Mouse (Mus musculus): ENCODE results near the gene Azin2.

Gene Azin2

DNA sequence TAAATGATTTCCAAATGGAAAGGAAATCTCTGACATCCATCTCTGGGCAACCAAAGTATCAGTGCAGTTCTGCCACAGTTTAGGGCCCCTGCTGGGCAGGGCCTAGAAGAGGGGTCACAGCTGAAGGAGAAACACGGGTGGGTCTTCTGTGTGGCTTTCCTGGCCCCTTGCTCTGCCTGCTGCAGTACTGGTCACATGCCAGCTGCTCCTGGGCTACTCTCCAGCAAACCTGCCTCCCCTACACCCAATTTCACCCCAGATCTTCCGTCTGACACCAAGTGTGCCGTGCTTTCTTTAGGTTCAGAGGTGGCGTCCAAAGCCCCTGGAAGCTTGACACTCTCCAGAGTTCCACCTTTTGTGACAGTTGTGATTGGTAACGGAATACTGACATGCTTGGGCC, 26.6 kb downstream of the Azin2 start:
- DNase-seq (ENCODE audit: extremely low spot score) = no peak

DNA sequence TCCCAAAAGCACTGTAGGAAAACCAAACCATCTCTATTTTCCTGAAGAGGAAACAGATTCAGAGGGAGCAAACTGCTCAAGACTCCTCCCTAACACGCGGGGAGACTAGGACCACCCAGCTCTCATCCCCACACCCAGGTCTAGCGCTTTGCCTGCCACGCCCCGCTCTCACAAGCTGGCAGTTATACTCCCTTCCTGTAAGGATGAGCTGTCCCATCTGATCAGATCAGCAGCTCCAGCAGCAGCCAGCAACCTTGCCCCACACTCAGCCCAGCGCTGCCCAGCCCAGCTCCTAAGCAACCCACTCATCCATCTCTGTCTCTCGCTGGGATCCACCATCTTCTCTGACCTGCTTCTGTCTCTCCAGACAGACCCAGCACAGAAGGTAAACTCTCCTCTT, 29.5 kb downstream of the Azin2 start:
- DNase-seq (ENCODE audit: extremely low spot score) = no peak

DNA sequence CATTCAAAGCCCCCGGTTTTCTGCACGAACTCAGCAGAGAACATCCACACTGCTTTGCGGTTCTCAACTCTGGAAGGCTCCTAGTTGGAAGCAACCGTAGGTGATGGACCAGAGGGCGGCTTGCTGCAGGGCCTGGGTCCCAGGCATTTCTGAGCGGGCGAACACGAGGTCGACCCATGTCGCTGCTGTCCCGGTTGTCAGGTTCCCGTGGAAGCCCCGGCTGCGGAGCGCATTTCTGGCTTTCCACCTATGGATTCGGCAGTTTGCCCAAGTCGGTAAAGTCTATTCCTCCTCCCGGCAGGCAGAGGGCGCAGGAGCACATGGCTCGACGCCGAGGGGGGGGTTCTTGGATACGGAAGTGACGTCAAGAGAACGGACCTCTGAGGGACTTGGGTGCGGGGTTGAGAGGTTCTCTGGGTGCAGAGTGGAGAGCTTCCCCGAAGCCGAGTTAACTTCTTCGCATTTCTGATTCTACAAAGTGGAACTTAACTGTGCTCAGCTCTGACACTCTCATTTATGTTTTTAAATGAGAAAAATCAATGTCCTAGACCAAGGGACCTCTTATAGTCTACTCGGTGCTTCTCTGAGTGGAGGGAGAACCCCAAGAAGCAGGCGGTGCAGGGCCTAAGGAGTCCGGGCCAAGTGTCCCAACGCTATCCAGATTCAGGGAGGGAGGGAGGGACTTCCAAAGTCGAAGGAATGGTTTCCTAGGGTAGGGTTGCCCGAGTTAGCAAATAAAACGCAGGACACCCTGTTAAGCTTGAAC, 37.2 kb downstream of the Azin2 start:
- DNase-seq (ENCODE audit: extremely low spot score) = peak; percentile 88

DNA sequence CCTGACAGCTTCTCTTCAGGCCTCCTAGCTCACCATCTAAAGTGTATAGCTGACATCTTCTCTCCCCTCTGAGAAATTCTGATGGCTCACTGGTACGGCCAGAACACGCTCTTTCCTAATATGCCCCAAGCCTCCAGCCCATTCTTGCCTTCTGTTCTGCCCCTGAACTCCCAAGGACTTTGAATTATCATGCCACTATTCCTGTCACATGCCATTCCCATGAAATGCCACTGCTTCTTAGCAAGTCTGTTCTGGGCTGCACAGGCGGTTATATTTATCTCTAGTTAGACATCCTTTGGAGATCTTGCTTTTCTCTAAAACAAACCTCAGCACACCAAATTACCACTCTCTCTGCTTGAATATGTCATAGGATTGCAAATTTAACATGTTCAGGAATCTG, 38.6 kb downstream of the Azin2 start:
- DNase-seq (ENCODE audit: extremely low spot score) = no peak

DNA sequence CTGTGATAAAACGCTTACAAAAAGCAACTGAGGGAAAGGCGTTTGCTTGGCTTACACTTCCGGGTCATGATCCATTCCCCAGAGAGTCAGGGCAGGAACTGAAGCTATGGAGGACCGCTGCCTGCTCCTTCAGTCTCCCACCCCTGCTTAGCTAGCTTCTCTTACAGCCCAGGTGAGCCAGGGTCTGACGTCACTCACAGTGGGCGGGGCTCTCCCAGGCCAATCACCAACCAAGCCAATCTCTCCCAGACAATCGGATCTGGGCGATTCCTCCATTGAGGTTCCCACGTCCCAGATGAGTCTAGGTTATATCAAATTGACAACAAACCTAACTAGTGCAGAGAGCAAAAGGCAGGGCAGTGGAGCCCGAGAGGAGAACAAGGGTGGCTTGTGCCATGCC, 43.1 kb downstream of the Azin2 start:
- DNase-seq (ENCODE audit: extremely low spot score) = no peak

DNA sequence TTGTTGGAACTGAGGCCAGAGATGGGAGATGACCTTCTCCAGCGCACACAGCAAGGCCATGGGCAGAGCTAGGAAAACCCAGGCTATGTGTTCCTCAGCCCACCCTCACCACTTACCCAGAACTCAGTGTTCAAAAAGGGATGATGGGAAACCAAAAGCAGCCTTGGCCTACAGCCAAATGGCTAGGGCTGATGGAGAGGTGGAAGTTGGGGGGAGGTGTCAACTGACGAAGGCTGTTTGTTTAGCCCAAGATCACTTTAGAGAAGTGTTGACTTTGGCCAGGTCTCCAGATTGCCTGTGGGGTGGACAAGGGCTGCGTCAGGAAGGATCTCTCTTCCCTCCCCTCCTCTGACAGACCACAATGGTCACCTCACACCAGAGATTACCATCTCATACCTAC, 44.1 kb downstream of the Azin2 start:
- no peak for DNase-seq (ENCODE audit: extremely low spot score)

DNA sequence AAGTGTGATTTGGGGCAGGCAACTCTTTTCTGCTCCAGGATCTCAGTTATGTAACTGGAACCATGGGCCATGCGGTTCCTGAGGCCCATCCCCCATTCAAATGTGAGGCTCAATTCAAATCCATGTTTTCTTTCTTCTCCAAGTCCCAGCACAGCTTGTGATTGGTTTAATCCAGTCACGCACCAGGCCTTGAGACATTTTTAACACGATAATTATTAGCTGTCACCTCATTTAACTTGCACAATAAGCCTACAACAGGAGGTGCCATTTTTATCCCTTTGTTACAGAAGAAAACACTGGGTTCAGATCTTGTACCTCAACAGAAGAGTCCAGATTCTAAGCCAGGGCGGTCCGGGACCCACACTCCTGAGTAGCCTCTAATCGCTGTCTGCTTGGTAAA, 44.5 kb downstream of the Azin2 start:
- no peak for DNase-seq (ENCODE audit: extremely low spot score)

DNA sequence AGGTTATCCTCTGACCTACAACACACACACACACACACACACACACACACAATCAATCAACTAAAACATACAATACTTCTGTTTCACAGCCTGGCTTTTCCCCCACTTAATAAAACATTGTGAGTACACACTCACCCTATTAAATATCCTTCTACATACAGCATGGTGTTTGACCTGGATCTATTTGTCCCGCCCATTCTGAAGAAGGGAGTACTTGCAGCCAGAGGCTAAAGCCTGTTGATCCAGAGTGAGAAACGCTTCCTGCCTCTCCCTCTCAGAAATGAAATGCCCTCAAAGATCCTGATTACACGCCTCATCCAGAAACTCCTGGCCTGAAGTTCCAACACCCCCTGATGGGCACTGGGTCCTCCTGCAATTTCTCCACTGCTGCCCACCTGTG, 45.1 kb downstream of the Azin2 start:
- DNase-seq (ENCODE audit: extremely low spot score) = no peak

DNA sequence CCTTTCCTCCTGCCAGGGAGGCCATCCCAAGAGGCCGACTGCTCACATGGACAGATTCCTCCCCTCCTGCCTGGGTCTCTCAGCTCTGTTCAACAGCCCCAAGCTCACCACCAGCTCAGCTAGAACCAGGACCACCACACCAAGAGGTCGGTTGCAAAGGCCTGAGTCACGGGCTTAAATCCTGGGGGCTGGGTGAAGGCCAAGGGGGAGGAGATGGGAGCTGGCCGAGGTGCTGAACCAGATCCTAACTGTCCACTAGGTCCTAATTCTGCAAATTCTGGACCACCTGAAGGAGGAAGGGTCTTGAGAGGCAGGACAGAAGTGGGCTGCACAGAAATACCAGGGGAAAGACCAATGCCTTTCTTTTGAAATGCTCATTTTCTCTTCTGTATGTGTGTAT, 48.4 kb downstream of the Azin2 start:
- peak; percentile 52 for DNase-seq (ENCODE audit: extremely low spot score)

DNA sequence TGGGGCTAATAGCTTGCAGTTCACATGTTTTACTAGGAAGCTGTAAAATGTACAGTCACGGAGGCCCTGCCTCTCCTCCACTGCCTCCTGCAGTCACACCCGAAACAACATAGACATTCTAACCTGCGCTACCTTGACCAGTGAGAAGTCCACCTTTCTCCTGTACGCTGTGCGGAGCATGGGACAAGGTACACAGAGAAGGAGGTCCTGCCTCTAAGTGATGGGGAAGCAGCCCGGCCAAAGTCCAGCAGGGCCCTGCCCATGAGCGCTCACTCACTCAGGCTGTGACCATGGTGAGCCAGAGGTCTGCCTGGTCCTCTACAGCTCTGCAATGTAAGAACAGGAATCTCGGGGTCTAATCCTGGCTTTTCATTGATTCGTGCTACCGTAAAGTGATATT, 50.2 kb downstream of the Azin2 start:
- no peak for DNase-seq (ENCODE audit: extremely low spot score)

DNA sequence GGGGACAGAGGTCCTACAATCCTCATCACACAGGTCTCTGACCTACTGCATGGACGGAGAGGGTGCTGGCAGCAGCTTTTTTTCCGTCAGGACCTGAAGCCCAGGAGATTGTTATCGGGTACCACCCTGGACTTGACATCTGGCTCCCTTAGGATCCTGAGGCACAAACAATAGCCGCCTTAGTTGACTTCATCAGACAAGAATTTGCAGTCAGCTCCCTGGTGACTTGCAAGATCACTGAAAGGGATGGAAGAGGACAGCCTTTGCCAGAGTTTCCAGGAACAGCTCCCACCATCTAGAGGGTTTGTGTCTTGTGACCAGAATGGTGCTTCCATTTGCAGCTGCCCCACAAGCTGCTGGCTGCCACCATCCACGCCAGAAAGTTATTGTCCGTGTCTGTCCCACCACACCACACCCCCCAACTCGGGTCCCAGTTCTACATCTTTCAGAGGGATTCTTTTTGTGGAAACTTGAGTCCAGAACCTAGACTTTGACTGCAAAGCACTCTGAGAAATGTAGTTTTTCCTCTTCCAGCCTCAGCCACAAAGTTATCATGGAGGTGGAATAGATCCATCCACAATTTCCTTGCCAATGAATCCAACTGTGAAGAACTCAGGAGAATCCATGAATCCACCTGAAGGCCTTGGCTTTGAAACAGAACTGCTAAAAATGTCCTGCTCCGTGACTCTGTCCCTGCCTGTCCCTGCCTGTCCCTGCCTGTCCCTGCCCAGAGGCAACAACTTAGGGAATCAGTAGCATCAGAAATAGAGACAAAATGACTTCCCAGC, 51.8 kb downstream of the Azin2 start:
- no peak for DNase-seq (ENCODE audit: extremely low spot score)

DNA sequence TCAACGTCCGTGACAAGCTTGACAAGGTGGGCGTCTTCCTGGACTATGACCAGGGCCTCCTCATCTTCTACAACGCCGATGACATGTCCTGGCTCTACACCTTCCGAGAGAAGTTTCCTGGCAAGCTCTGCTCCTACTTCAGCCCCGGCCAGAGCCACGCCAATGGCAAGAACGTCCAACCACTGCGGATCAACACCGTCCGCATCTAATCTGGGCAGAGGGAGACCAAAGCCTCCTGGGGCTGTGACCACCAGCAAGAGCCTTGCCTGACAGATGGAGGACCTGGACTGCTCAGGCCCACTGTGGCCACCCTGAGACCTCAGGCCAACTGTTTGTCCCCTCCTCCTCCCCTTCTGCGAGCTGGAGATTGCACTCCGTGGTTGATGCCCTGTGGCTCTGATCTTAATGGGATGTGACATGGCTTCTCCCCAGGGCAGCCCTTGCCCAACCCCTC, 52.8 kb downstream of the Azin2 start:
- no peak for DNase-seq (ENCODE audit: extremely low spot score)

DNA sequence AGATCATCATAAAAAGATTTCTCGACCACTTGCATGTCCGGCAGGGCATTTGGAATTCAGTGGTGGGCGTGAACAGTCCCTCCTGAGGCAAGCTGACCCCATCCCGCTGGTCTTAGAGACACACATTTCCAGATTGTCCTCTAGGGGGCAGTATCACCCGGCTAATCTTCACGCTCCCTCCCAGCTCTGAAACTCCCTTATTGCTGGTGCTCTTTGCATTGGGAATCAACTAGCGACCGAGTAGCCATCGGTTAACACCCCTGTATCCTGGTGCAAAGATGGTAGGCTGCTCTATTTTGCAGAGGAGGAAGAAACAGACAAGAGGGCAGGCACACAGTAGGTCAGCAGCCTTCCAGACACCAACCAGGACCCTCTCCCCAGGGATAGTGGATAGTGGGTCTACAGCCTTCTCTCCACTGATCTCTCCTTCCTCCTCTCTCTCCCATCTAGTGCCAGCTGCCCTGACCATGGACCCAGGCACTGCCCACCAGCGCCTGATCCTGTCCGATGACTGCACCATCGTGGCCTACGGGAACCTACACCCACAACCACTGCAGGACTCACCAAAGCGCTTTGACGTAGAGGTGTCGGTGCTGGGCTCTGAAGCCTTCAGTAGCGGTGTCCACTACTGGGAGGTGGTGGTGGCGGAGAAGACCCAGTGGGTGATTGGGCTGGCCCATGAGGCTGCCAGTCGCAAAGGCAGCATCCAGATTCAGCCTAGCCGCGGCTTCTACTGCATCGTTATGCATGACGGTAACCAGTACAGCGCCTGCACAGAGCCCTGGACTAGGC, 53.5 kb downstream of the Azin2 start:
- peak; percentile 69 for DNase-seq (ENCODE audit: extremely low spot score)

DNA sequence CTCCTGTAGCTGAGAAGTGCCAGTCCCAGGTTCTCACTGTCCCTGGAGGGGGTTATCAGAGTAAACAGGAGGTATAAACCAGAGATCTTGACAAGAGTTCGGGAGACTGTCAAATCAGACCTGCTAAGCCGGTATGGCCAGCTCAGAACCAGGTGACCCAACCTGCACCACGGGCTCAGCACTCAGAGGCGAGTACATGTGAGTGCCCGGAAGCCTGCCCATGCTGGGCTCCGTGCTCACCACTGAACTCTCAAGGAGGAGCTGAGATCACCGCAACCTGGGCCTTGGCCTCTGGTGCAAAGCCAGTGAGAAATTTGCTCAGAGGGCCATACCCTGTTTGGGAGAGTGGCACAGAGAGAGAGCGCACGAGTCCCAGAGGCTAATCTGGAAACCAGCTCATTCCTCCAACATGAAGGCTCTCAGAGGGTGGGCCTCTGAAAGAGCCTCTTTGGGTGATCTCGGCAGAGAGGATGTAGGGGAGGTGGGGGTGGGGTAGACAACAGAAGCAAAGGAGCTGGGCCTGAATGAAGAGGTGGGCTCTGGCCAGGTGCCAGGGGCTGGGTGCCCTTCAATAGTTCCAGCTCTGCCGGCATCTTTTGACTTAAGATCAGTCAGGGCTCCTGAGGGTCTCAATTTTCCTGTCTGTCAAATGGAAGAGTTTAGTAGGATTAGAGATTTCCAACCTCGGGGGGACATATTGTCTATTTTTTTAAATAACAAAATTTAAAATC, 54.8 kb downstream of the Azin2 start:
- no peak for DNase-seq (ENCODE audit: extremely low spot score)

DNA sequence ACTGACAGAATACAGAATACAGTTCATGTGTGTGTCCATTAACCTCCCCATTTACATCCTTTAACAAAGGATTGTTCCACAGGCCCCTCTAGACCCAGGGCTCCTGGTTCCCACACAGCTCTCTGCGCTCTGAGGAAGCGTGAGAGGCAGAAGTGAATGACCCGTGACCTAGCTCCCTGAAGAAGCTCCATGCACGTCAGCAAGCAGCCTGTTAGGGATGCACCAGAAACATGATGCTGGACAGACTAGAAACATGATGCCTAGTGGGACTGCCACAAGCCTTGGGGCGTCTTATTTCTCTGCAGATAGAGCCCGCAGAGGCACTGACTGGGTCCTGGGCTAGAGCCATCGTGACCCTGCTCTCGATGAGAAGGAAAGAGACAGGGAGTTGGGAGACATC, 55.5 kb downstream of the Azin2 start:
- no peak for DNase-seq (ENCODE audit: extremely low spot score)

DNA sequence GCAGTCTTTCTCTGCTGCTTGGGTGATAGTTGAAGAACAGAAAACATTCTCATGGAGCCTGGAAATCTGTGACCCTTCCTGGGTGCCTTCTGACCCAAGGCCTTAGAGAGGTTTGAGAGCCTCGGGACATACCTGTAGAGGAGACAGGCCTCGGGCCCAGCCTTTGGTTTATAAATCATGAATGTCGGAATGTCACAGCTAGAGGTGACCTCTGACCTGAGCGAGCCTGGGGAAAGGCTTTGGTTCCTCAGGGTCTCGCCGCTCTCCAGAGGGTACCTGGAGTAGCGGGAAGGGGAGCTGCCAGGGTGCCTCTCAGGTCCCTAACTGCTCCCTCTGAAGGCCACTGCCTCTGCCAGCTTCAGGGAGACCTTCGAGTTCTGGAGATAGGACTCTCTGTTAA, 57.0 kb downstream of the Azin2 start:
- peak; percentile 51 for DNase-seq (ENCODE audit: extremely low spot score)

DNA sequence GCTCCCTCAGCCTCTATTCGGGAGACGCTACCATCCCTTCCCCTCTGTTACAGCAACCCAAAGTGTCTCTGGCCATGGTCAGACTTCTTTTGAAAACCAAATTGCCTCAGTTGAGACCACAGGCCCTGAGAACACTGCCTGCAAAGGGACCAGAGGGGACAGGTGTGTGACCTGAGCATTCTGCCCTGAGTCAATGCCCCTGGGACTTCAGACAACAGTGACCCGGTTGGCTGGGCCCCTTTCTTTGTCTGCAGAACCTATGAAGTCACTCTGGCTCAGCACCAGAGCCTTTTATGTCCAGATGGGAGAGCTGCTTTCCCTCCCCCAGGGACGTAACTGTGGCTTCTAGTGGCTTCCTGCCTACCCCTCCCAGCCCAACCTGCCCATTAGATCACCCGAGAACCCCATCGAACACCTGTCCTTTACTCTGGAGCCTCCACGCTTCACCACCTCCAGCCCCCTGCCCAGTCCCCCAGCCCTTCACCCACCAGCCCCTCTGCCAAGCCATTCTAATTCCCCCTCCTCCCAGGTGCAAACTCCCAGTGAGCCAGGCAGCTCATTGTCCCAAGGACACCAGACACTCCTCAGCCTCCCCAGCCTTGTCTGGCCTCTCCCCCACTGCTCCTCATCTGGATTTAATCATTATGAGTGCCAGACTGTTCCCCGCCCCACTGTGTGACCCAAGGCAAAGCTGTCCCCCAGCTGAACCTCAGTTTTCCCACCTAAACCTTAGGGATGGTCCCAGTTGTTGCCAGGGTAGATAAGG, 58.0 kb downstream of the Azin2 start:
- peak; percentile 64 for DNase-seq (ENCODE audit: extremely low spot score)

DNA sequence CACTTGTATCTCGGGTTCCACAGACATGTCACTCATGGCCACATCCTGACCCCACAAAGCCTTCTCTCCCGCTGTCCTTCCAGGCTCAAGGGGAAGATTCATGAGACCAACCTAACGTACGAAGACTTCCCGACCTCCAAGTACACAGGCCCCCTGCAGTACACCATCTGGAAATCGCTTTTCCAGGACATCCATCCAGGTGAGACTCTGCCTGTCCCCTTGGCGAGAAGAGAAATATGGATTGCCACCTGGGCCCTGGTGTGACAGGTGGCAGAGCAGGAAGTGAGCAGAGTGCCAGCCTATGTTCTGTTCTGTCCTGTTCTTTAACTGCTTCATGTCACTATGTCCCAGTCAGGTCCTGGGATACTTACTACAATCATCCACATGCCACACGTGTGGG, 59.9 kb downstream of the Azin2 start:
- DNase-seq (ENCODE audit: extremely low spot score) = no peak

DNA sequence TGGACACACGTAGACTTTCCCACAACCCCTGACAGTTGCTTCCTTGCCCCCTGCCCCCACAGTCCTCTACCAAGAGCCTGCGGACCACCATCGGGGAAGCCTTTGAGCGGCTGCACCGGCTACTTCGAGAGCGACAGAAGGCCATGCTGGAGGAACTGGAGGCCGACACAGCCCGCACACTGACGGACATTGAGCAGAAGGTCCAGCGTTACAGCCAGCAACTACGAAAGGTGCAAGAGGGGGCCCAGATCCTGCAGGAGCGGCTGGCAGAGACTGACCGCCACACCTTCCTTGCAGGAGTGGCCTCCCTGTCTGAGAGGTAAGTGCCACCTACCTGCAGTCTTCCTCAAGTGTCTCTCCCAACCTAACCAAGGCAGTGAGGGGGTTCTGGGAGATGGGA, 61.8 kb downstream of the Azin2 start:
- DNase-seq (ENCODE audit: extremely low spot score) = no peak

DNA sequence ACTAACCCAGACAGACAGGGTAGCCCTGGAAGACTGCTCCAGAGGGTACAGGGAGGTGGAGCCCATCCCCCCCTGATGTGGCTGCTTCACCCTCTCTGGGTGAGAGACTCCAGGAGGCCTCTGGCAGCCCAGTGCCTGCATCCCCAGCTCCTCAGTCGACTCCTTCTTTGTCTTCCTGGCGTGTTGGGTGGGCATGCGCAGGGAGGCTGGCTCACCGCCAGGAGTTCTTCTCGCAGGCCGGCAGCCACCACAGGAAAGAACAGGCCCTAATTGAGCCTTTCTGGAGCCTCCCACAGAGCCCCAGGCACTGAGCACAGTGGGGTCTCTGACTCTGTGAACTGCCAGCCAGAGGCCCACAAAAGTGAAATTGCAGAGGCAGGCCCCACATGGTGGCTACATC, 62.9 kb downstream of the Azin2 start:
- peak; percentile 68 for DNase-seq (ENCODE audit: extremely low spot score)

DNA sequence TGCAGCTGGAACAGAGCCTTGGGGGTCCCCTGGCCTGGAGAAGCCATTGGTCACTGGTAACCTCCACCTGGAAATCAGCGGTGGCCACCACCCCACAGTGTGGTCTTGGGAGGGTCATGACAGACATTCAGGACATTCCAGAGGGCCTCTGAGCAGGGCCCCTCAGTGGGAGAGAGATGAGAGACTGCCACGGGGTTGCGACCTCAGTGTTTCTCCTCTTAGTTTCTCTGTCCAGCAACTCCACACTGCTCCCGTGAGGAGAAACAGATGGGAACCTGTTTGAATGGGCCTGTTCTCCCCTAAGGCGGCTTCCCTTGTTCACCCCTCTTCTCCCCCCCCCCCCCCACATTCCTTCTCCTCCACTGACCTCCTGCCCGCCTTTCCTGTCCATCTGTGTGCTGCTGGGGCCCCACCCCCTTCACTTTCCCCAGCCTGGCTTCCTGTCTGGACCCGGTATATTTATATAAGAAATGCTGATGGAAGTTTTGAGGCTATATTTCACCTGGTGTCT, 64.3 kb downstream of the Azin2 start:
- DNase-seq (ENCODE audit: extremely low spot score) = peak; percentile 69
